Mouse (Mus musculus) skeletal muscle tissue, postnatal 0 days (tissue): Measurements from ENCODE around the gene Arhgap36. TPM values are rescaled to one million over a fixed set of nuclear protein-coding genes. Genes with fewer than 3 reads are reported as not detected.

ENCODE experiments used
- polyA plus RNA-seq: library from polyadenylated mRNA; unstranded; fragments of >200 nt; fragmentation: Nextera tagmentation; extraction: Ambion mirVana; gene quantifications from 2 replicates; pipeline ENCODE4 v1.2.1, GENCODE M21; 2015

Gene Arhgap36
- polyA plus RNA-seq: 803 and 891 TPM in 2 replicates

DNA sequence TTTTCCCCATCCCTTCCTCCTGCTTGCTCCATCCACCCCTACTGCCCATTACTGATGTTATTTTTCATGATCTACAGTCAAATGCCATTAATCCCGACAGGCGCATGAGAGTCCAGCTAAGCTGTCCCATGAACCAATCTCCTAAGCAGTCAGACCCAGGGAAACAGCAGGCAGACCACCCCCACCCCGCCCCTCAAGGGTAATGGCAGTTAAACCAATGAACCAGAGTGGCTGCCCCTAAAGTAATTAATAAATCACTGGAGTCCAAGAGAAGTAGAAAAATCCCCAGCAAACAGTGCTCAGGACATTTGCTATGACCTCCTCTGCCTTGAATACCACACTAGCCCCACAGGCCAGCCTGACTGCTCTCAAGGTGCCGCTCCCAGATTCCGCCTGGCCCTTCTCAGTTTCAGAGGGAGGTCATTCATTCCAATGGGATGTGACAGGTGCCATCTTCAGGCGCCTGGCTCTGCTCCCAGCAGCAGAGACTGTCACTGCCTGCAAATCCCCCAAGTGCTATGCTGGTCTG is at the start of gene Arhgap36:
Gene Arhgap36 (plus strand): TSS at position 504 of the 529 bp plus-strand sequence.

Other genes starting within 250 kb of the Arhgap36 start
- 4.2 and 5.1 TPM in 2 replicates for gene Enox2, start 175.7 kb upstream of the Arhgap36 start, polyA plus RNA-seq
- not detected in 2 replicates for gene Olfr1320, start 208.4 kb downstream of the Arhgap36 start, polyA plus RNA-seq